Mouse (Mus musculus) cerebellum, adult 11 months (tissue): ENCODE measurements at regions not wholly inside any gene's neighbourhood (a gene's known extent, or its start where the extent isn't known, plus 50 kb on each side); places are given as distances from the start of the nearest gene placed in this dataset.
"Not testable (repeated sequence)": the region's sequence is repeated elsewhere in the genome, so short reads cannot be mapped to it uniquely, and the experiment has no call there.

Experiments
- DNase-seq: peaks from one replicate; pipeline ENCODE4 v3.0.0; 2022

DNA sequence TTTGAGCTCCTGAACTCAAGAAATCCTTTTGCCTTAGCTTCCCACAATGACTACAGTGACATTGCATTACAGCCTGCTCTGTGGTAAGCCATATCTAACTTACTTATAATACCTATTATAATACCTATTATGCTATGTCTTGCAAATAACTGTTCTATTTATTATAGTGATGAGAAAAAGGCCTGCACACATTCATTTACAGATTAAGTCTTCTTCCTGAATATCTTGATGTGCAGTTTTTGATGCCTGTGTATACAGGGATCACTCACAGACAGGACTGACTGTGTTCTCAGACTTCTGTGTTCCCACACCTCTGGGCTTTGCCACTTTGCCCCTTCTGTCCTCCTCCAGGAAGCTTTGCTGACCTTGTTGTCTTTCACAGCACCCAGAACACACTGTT lies 102.8 kb upstream of the Dlg1 start:
- DNase-seq = no peak

GRCm38 (mm10) chr16:31564926-31565325 lies 98.3 kb upstream of the Dlg1 start:
- DNase-seq = no peak

DNA sequence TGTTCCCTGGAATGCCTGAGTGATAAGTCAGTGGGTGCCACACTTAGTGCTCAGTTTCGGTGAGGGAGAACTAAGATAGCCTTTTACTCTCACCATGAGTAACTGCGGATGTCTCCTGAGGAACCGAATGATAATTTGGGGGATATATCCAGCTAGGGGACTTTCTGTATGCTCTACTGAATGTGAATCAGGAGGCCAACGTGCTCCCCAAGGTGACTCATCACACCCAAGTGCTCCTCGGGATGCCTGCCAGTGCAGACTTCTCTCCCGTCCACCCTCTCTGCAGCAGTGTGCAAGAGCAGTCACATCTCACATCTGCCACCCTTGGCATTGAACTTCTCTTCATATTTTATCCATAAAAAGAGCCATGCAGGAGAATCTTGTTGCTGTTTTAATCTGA lies 94.9 kb upstream of the Dlg1 start:
- DNase-seq = no peak

DNA sequence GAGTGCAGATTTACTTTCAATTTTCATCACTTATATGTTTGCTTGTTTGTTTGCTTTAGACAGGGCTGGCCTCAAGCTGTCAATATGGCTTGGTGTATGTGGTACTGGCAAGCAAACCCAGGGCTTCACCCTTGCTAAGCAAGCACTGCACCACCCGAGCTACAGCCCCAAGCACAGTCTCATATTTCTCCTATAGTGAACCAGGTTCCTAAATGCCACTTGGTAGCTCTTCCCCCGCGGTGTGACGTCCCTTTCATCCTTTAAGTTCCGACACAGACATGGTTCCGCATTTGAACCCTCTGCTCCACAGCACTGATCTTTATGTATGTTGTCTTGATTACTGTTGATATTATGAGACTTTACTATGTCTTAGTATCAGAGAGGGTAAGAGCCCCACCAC lies 93.4 kb upstream of the Dlg1 start:
- DNase-seq = no peak

- peak; percentile 76 for DNase-seq
Measured at GRCm38 (mm10) chr16:31570311-31571139, 92.7 kb upstream of the Dlg1 start.

DNA sequence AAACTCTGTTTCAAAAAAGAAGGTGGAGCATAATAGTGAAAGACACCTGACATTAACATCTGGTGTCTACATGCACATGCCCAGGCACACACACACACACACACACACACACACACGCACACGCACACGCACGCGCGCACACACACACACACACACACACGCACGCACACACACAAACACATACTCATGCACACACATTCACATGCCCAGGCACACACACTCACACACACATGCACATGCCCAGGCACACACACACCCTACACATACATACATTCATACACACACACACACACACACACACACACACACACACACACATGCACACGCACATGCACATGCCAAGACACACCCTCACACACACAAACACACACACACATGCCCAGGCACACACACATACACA lies 89.4 kb upstream of the Dlg1 start:
- not testable (repeated sequence) for DNase-seq

- not testable (repeated sequence) for DNase-seq
Measured at GRCm38 (mm10) chr16:31575646-31576045, 87.6 kb upstream of the Dlg1 start.

DNA sequence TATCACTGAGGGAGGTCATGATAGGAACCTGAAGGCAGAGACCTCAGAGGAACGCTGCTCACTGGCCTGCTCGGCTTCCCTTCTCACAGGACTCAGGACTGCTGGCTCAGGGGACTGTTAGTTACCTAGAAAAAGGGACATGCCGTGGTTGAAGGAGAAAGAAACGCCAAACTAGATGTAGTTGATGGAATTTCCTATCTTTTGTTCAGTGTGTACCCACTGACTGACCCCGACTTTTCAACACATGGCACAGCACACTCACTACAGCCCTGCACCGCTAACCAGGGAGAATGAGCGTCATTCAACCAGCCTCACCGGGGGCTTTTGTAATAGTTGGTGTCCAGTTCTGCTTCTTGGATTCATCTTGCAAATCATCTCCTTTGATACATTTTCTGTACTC lies 86.8 kb upstream of the Dlg1 start:
- DNase-seq = no peak

DNA sequence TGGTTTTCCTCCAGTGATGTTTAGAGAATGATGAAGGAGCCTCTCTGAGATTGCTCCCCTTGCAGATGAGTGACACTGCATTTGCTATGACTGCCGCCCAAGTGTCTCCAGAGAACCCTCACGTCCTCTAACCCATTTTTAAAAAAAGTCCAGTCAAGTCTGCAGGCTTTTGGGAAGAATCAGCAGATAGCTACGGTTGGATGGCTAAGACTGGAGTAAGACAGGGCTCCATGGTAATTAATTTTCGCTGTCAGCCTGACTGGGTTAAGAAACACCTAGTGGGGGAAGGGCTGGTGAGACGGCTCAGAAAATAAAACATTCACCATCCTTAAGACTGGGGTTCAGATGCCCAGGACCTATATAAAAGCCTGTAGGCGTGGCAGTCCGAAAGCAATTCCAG lies 85.9 kb upstream of the Dlg1 start:
- no peak for DNase-seq

DNA sequence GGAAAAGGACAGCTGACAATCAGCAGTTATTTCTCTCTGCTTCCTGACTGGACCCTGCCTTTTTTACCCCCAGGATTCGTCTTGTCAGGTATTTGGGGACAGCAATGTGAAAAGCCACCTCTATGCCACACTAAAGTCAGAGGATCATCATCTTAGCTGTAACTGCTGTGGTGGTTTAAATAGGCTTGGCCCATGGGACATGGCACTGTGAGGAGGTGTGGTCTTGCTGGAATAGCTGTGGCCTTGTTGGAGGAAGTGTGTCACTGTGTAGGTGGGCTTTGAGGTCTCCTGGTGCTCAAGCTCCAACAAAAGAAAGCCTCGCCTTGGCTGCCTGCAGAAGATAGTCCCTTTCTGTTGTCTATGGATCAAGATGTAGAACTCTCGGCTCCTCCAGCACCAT lies 83.9 kb upstream of the Dlg1 start:
- no peak for DNase-seq

DNA sequence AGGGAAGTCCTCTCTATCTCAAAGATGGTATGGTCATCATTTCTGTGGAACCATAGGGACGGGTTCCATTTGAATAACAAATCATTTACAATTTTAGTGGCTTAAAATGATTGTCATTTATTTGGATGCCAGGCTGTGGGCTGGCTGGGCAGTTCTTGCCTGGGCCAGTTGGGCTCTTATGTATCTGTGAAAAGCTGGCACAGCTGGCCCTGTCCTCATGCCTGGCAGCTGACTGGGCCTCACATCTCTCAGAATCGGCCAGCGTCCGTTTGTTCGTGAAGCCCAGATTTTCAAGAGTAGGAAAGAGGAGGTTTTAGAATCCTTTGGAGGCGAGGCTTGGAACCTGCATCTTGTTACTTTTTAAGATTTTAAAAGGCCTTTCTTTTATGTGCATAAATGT lies 82.5 kb upstream of the Dlg1 start:
- no peak for DNase-seq

- DNase-seq = no peak
Measured at GRCm38 (mm10) chr16:31582885-31583284, 80.4 kb upstream of the Dlg1 start.

DNA sequence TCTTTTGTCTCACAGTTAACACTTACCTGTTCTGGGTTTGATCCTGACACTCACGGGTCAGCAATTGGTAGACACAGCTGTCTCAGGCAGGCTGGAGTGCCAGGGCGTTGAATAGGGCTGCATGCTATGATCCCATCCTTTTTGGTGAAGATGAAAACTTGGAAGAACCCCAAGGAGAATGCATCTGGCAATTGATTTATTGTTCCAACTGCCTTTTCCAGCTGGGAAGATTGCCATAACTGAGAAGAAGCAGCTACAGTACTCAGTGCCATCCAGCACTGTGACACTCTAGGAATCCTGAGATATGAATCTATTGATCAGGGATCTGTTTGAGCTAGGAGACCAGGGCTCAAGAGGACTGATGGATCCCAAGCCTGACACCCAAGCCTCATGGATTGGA lies 79.6 kb upstream of the Dlg1 start:
- DNase-seq = no peak

DNA sequence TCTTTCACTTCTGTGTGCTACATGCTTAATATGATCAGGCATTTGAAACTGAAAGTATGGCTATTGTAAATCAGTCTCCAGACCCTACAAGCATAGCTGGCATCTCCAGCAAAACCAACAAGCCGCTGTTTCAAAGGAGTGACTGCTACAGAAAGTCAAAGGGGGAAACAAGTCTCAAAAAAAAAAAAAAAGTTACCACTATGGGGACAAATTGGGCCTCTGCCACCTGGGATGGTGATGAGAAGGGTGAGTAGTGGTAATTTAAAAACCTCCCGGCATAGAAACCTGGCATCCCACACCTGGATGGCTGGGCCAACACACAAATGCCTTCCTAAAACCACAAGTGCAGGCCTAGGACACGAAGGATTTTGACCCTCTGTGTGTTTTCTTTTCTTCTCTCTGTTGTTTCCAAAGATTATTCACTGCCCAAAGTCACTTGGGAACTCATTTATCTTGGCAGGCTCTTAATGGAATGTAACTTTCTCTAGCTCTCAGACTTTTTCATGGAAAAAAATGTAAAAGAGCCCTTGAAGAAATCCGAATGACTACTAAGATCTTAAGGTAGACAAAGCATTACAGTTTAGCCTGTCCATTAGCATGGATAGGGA lies 78.9 kb upstream of the Dlg1 start:
- DNase-seq = no peak

GRCm38 (mm10) chr16:31587036-31587435 lies 76.2 kb upstream of the Dlg1 start:
- DNase-seq = no peak

DNA sequence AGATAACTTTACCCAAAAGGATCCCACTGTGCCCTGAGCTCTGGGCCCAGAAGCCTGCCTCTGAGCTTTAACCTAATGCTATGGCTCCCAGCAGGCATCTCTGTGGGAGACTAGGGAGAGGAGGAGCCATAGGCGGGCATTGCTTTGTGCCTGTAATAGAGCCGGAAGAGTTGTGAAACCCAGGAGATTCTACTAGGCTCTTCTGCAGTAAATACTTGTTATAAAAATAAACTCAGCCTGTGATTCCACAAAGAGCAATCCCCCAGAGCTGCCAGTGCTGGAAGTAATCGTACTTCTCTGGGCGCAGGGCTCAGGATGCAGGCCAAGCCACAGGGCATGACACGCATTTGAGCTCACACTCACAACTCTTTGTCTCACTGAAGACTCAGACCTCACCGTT lies 73.7 kb upstream of the Dlg1 start:
- no peak for DNase-seq

DNA sequence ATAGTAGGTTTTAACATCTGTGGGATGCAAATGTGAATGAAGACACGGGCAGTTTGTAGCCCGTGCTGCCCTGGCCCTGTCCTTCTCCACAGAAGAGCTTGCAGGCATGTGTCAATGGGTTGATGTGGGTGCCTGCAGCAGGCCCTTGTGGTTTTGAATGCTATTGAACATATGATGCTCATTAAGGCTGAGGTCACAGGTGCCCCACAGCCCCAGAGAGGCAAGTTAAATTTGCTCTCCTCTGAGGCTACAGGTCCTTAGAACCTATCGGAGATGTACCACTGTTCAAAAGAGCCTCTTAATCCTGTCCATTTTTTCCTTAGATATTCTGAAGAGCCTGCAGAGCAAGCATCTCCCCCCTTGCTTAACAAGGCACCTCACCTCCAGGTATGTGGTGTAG lies 71.7 kb upstream of the Dlg1 start:
- no peak for DNase-seq

GRCm38 (mm10) chr16:31592014-31592871 lies 71.0 kb upstream of the Dlg1 start:
- DNase-seq = peak; percentile 49

- DNase-seq = no peak
Measured at GRCm38 (mm10) chr16:31592973-31593683, 70.1 kb upstream of the Dlg1 start.

DNA sequence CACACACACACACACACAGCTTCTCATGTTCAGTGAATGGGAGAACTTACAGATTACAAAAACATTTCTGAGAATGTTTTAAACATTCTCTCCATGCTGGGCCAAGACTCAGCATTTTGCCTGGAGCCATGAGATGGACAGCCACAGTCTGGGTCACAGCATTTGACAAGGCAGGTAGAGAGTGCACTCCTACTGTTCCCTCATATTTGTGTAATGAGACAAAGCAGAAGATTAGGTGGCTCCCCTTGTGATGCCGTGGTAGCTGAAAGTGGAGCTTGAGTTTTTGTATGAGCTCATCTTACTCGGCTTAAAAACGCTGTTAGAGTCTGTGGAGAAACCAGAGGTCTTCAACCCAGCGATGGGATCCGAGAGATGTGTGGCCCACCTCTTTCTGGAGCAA lies 65.3 kb upstream of the Dlg1 start:
- no peak for DNase-seq

DNA sequence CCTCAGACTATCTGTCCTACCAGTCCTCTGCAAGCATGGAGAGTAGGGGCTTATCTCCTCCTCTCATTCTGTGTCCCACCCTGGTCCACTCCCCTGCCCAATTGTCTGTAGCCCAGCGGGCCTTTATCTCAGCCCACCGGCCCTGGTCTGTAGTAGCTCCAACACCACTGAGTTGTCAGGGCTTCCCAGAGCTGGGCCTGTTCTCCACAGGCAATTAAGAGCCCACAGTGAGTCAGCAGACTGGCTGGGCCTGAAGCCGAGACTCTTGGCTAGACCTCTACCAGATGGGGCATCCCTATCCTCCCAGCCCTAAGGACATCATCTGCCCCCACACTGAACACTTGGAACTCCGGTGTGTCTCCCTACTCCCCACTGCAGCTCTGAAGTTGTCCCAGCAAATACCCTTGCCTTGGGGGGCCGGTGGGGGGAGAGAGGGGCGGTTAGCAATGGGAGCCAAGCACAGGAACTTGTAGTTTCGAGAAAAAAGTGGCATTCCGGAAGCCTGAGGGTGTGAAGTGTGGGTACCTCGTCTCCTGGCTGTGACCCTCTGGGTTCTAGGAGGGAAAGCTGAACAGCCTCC lies 64.7 kb upstream of the Dlg1 start:
- peak; percentile 38 for DNase-seq

GRCm38 (mm10) chr16:31598989-31599421 lies 64.2 kb upstream of the Dlg1 start:
- no peak for DNase-seq

GRCm38 (mm10) chr16:31601278-31601677 lies 62.0 kb upstream of the Dlg1 start:
- no peak for DNase-seq
